Mouse (Mus musculus) CH12.LX (cell line): ENCODE results near the gene Ctnnd1. TPM values are rescaled to one million over a fixed set of nuclear protein-coding genes. Genes with fewer than 3 reads are reported as not detected.

ENCODE experiments used
- DNase-seq: peaks from one replicate; pipeline ENCODE4 v3.0.0-alpha.2; 2013; ENCODE audit errors: extremely low read depth
- H3K27ac ChIP-seq: 2 replicates; pipeline ENCODE4 v1.5.1; 2012; ENCODE audit warnings: low read depth, mild to moderate bottlenecking, control low read depth, moderate library complexity; ENCODE audit not compliant: insufficient read depth
- H3K27me3 ChIP-seq: replicated peaks from 2 replicates; pipeline ENCODE3; 2012; ENCODE audit warnings: inconsistent platforms
- H3K36me3 ChIP-seq, 2 experiments: replicated peaks in 1 of 2; 2 replicates each; pipeline versions ENCODE3 to v1.6.1; 2012; ENCODE audit warnings: inconsistent platforms in 1 of 2, low read length in 1 of 2, mild to moderate bottlenecking in 1 of 2, mixed read lengths in 1 of 2, moderate library complexity in 1 of 2; ENCODE audit not compliant: control insufficient read depth in 1 of 2, insufficient read depth in 1 of 2
- H3K4me1 ChIP-seq, 2 experiments: 2 replicates each; pipeline ENCODE4 v1.6.1; 2012; ENCODE audit warnings: inconsistent platforms in 1 of 2, moderate library complexity in 1 of 2; ENCODE audit not compliant: insufficient read depth in 2 of 2, control insufficient read depth in 1 of 2
- H3K4me2 ChIP-seq: 2 replicates; pipeline ENCODE4 v1.6.1; 2012; ENCODE audit warnings: low read depth, mild to moderate bottlenecking, control low read depth; ENCODE audit not compliant: poor library complexity, insufficient read depth, severe bottlenecking
- H3K4me3 ChIP-seq, 3 experiments: fragments of 150-350 bp in 1 of 3; sonication (generic) in 1 of 3; replicated peaks in 1 of 3; 2 replicates each; pipeline versions ENCODE3 to v1.5.1; 2011 to 2012; ENCODE audit warnings: low read depth in 2 of 3, low read length in 2 of 3, mild to moderate bottlenecking in 2 of 3, moderate library complexity in 2 of 3, control low read depth in 1 of 3, improper control_type of control experiment in 1 of 3, inconsistent platforms in 1 of 3, mixed read lengths in 1 of 3; ENCODE audit not compliant: poor library complexity in 1 of 3
- H3K79me2 ChIP-seq: replicated peaks from 2 replicates; pipeline ENCODE4 v1.6.1; 2012; ENCODE audit warnings: mild to moderate bottlenecking, moderate library complexity; ENCODE audit not compliant: control insufficient read depth, poor library complexity, insufficient read depth, severe bottlenecking; ENCODE audit errors: extremely low read depth
- H3K9ac ChIP-seq: 2 replicates; pipeline ENCODE4 v1.6.1; 2012; ENCODE audit warnings: low read depth, mild to moderate bottlenecking, control low read depth, moderate library complexity; ENCODE audit not compliant: insufficient read depth
- H3K9me3 ChIP-seq: replicated peaks from 2 replicates; pipeline ENCODE3; 2012; ENCODE audit warnings: low read length, inconsistent platforms, mixed read lengths
- CHD1 ChIP-seq: IDR thresholded peaks from 2 replicates; pipeline ENCODE4 v1.6.1; 2012; ENCODE audit warnings: low read depth, low read length, improper control_type of control experiment, inconsistent platforms
- CTCF ChIP-seq, 2 experiments: IDR thresholded peaks in 1 of 2; conservative IDR thresholded peaks in 1 of 2; 2 replicates each; pipeline ENCODE4 v1.5.1; 2011 to 2012; ENCODE audit warnings: low read depth in 2 of 2, low read length in 2 of 2, improper control_type of control experiment in 1 of 2, inconsistent platforms in 1 of 2, mild to moderate bottlenecking in 1 of 2, moderate library complexity in 1 of 2
- E2F4 ChIP-seq: IDR thresholded peaks from 2 replicates; pipeline ENCODE4 v1.6.1; 2011; ENCODE audit warnings: low read depth, low read length, improper control_type of control experiment; ENCODE audit not compliant: insufficient replicate concordance
- ELF1 ChIP-seq: IDR thresholded peaks from 2 replicates; pipeline ENCODE4 v1.6.1; 2014; ENCODE audit warnings: low read depth, mild to moderate bottlenecking, inconsistent platforms, low read length, improper control_type of control experiment
- EP300 ChIP-seq: IDR thresholded peaks from 2 replicates; pipeline ENCODE4 v1.6.1; 2011; ENCODE audit warnings: low read length, improper control_type of control experiment
- GABPA ChIP-seq: IDR thresholded peaks from 2 replicates; pipeline ENCODE4 v1.6.1; 2012; ENCODE audit warnings: low read depth, low read length, improper control_type of control experiment, inconsistent platforms; ENCODE audit not compliant: insufficient replicate concordance
- JUN ChIP-seq: IDR thresholded peaks from 2 replicates; pipeline ENCODE4 v1.6.1; 2011; ENCODE audit warnings: low read depth, mild to moderate bottlenecking, low read length, improper control_type of control experiment, moderate library complexity; ENCODE audit not compliant: insufficient read depth
- KAT2A ChIP-seq: IDR thresholded peaks from 2 replicates; pipeline ENCODE4 v1.6.1; 2012; ENCODE audit warnings: low read length, improper control_type of control experiment, inconsistent platforms; ENCODE audit not compliant: insufficient replicate concordance
- MAFK ChIP-seq: IDR thresholded peaks from 2 replicates; pipeline ENCODE4 v1.6.1; 2011; ENCODE audit warnings: low read length, improper control_type of control experiment; ENCODE audit not compliant: insufficient replicate concordance
- MAX ChIP-seq: IDR thresholded peaks from 2 replicates; pipeline ENCODE4 v1.6.1; 2011; ENCODE audit warnings: low read length, improper control_type of control experiment
- MEF2A ChIP-seq: IDR thresholded peaks from 2 replicates; pipeline ENCODE4 v1.6.1; 2014; ENCODE audit warnings: low read depth, mild to moderate bottlenecking, inconsistent platforms, low read length, improper control_type of control experiment, borderline replicate concordance
- MXI1 ChIP-seq: IDR thresholded peaks from 2 replicates; pipeline ENCODE4 v1.6.1; 2011; ENCODE audit warnings: mild to moderate bottlenecking, low read depth, low read length, improper control_type of control experiment
- NRF1 ChIP-seq: IDR thresholded peaks from 2 replicates; pipeline ENCODE4 v1.6.1; 2014; ENCODE audit warnings: low read depth, mild to moderate bottlenecking, inconsistent platforms, low read length, improper control_type of control experiment, moderate library complexity
- PAX5 ChIP-seq: IDR thresholded peaks from 2 replicates; pipeline ENCODE4 v1.6.1; 2012; ENCODE audit warnings: low read length, inconsistent platforms, mixed read lengths
- RAD21 ChIP-seq: IDR thresholded peaks from 2 replicates; pipeline ENCODE4 v1.6.1; 2011; ENCODE audit warnings: low read depth, mild to moderate bottlenecking, low read length, improper control_type of control experiment, moderate library complexity
- RCOR1 ChIP-seq: conservative IDR thresholded peaks from 2 replicates; pipeline ENCODE4 v1.6.1; 2012; ENCODE audit warnings: low read depth, mild to moderate bottlenecking, inconsistent platforms, low read length, improper control_type of control experiment
- SMC3 ChIP-seq: IDR thresholded peaks from 2 replicates; pipeline ENCODE4 v1.6.1; 2011; ENCODE audit warnings: low read depth, low read length, improper control_type of control experiment
- UBTF ChIP-seq: IDR thresholded peaks from 2 replicates; pipeline ENCODE4 v1.6.1; 2012; ENCODE audit warnings: low read depth, mild to moderate bottlenecking, inconsistent platforms, low read length, improper control_type of control experiment, moderate library complexity
- USF1 ChIP-seq: IDR thresholded peaks from 2 replicates; pipeline ENCODE4 v1.6.1; 2014; ENCODE audit warnings: low read depth, mild to moderate bottlenecking, inconsistent platforms, low read length, improper control_type of control experiment
- USF2 ChIP-seq: conservative IDR thresholded peaks from 2 replicates; pipeline ENCODE4 v1.6.1; 2011; ENCODE audit warnings: low read depth, low read length, improper control_type of control experiment
- ZNF384 ChIP-seq: IDR thresholded peaks from 2 replicates; pipeline ENCODE4 v1.6.1; 2012; ENCODE audit warnings: low read depth, low read length, improper control_type of control experiment, inconsistent platforms
- dilution Hi-C: fragments of 300-500 bp; cut with MboI; formaldehyde crosslinking; loops from 2 replicates; pipeline ENCODE4 v1.14.3; 2020; ENCODE audit warnings: low sequenced_read_pairs; ENCODE audit not compliant: extremely low pct_unique_long_range_greater_than_20kb, extremely low pct_ligation_motif_present
- in situ Hi-C: fragments of 300-500 bp; cut with MboI; formaldehyde crosslinking; loops from 3 replicates; pipeline ENCODE4 v1.14.3; 2019; ENCODE audit warnings: low sequenced_read_pairs, low pct_ligation_motif_present, low pct_unique_long_range_greater_than_20kb, mixed read lengths
- polyA plus RNA-seq: library from polyadenylated mRNA; unstranded; fragments of >175 nt; gene quantifications from 2 replicates; pipeline ENCODE4 v1.2.1, GENCODE M21; 2012; ENCODE audit warnings: low read depth; ENCODE audit not compliant: insufficient read length
- total RNA-seq, 2 experiments: library from RNA; depleted of rRNA; stranded (reverse); fragments of 300-350 nt in 1 of 2; fragments of >200 nt in 1 of 2; gene quantifications; 2 replicates each; pipeline ENCODE4 v1.2.3; 2012 to 2014

The Ctnnd1 gene
- total and polyA plus RNA-seq, 3 experiments = 0.38 to 2.8 (median 1.2) TPM

DNA sequence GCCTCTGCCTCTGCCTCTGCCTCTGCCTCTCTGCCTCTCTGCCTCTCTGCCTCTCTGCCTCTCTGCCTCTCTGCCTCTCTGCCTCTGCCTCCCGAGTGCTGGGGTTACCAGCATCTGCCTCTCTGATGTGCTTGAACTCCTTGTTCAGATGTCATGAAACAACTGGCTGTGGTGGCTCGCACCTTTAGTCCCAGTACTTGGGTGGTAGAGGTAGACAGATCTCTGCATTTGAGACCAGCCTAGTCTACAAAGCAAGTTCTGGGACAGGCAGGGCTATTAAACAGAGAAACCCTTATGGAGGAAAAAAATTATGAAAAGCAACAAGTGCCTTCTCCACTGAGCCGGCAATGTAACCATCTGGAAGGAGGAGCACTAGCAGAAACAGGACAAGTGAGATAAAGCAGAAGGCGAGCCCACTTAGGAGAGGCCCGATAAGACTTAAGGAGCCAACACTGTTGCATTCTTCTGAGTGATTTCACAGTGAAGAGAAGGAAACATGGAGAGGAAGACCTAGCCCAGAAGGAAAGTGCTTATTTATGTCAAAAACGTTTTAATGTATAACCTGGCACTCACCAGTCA is 32.1 kb upstream of the Ctnnd1 start:
- TF ChIP-seq RAD21 = no peak
- TF ChIP-seq MXI1 = no peak
- no peak for TF ChIP-seq CTCF (conservative IDR thresholded peaks at IDR 0.05 in 1 of 2, IDR thresholded peaks at IDR 0.05 in 1 of 2; ENCODE audit: low read depth in 2 of 2, low read length in 2 of 2)
- Histone ChIP-seq H3K4me1 (peaks cover 0 to 10% of the 10 kb centered on the region in 2 experiments; a peak in 2 of 4 replicates), H3K9ac (no peak overlapping the region), H3K79me2 (peaks cover 11% of the 10 kb centered on the region), H3K27me3 (no peaks in the 10 kb centered on the region), H3K4me3 (no peak overlapping the region), H3K4me2 (no peak overlapping the region), H3K9me3 (no peaks in the 10 kb centered on the region), H3K27ac (no peak overlapping the region), H3K36me3 (peaks cover 18 to 56% of the 10 kb centered on the region in 2 experiments)
- no peak for DNase-seq
- in situ Hi-C loops = no loop called here
- dilution Hi-C loops = no loop called here

GRCm38 (mm10) chr2:84679016-84679415 is 28.5 kb upstream of the Ctnnd1 start, which contains the start of gene Tmx2:
Gene Tmx2 (minus strand): TSS chr2:84679140.
- H3K4me3 ChIP-seq = peak within 1 kb of the TSS; percentile 95 to 99 (median 96)
- no peak for TF ChIP-seq SMC3
- 0 out of 2 replicates have a peak, but pooled peaks have one; percentile 27 for TF ChIP-seq MXI1
- TF ChIP-seq, all 38 proteins: peak for 1
- H3K27me3 ChIP-seq = no peaks in the 10 kb centered on the region
- H3K27ac ChIP-seq = peak within 1 kb of the TSS; percentile 25; the same call in 1 of the 2 replicates
- dilution Hi-C loops = no loop called here
- no peak for DNase-seq
- in situ Hi-C loops = no loop called here
- H3K9ac ChIP-seq = peak within 1 kb of the TSS; percentile 75
- H3K4me1 ChIP-seq = peaks cover 0 to 26% of the 10 kb centered on the region in 2 experiments; a peak in 2 of 4 replicates
- H3K79me2 ChIP-seq = peaks cover 27% of the 10 kb centered on the region
- peaks cover 16 to 45% of the 10 kb centered on the region in 2 experiments for H3K36me3 ChIP-seq
- no peaks in the 10 kb centered on the region for H3K9me3 ChIP-seq
- peak within 1 kb of the TSS; percentile 87 for H3K4me2 ChIP-seq

GRCm38 (mm10) chr2:84677968-84678880 is 27.7 kb upstream of the Ctnnd1 start, which contains the start of the genes Gm28635 and Med19:
Gene Gm28635 (minus strand): TSS chr2:84678041.
Gene Med19 (plus strand): TSS chr2:84678402.
- peak; percentile 99 for DNase-seq
- in situ Hi-C loops (no loop called here), dilution Hi-C loops (no loop called here)
- Histone ChIP-seq H3K4me3 (peak within 1 kb of the TSS; percentile 95 to 99 (median 96)), H3K36me3 (peaks cover 20 to 47% of the 10 kb centered on the region in 2 experiments), H3K79me2 (peaks cover 27% of the 10 kb centered on the region), H3K27ac (peak within 1 kb of the TSS; percentile 64), H3K27me3 (no peaks in the 10 kb centered on the region), H3K4me1 (peaks cover 0 to 26% of the 10 kb centered on the region in 2 experiments; a peak in 2 of 4 replicates), H3K9me3 (no peaks in the 10 kb centered on the region), H3K4me2 (peak within 1 kb of the TSS; percentile 96), H3K9ac (peak within 1 kb of the TSS; percentile 75)
- TF ChIP-seq ZNF384 = no peak
- TF ChIP-seq ELF1 = peak; percentile 94
- 0 out of 2 replicates have a peak, but pooled peaks have one; percentile 1 for TF ChIP-seq MAX
- no peak for TF ChIP-seq JUN
- TF ChIP-seq CHD1 = 0 out of 2 replicates have a peak, but pooled peaks have one; percentile 2
- TF ChIP-seq PAX5 = no peak
- TF ChIP-seq KAT2A = peak; percentile 81; the same call in 1 of the 2 replicates
- no peak for TF ChIP-seq CTCF (conservative IDR thresholded peaks at IDR 0.05 in 1 of 2, IDR thresholded peaks at IDR 0.05 in 1 of 2; ENCODE audit: low read depth in 2 of 2, low read length in 2 of 2)
- peak; percentile 44; the same call in 1 of the 2 replicates for TF ChIP-seq NRF1
- TF ChIP-seq EP300 = no peak
- no peak for TF ChIP-seq USF1
- TF ChIP-seq MEF2A = no peak; the same call in 1 of the 2 replicates
- TF ChIP-seq MAFK = no peak
- TF ChIP-seq RCOR1 = no peak
- TF ChIP-seq GABPA = no peak
- TF ChIP-seq UBTF = no peak
- no peak for TF ChIP-seq USF2
- peak; percentile 50; the same call in 1 of the 2 replicates for TF ChIP-seq E2F4
